Mouse (Mus musculus): ENCODE results near the gene Adm2.

DNA sequence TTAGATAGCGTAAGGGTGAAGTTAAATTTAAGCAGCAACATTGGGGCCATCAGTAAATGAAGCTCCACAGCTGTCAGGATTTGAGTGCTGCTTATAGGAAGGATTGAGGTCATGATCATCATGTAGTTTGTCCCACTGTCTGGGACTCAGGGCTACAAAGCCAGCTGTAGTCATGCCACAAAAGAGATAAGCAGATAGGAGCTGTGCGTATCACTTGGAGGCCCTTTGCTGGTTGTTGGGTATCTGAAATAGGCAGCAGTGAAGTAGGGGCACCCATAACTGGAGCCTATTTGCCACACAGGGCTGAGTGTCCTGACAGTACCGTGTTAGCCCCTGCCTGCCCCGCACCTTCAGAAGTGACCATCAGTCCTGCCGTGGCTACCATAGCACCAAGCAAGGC, 37.0 kb upstream of the Adm2 start:
- TF ChIP-seq CTCF (IDR thresholded peaks at IDR 0.05; ENCODE audit: control insufficient read depth, insufficient read depth, insufficient replicate concordance, low read depth, low read length), result no peak
- no peak for TF ChIP-seq POLR2A (IDR thresholded peaks at IDR 0.05; ENCODE audit: control insufficient read depth, low read depth, low read length)
